Mouse (Mus musculus) MEL (cell line): ENCODE measurements around the gene Sec23b. TPM values are rescaled to one million over a fixed set of nuclear protein-coding genes. Genes with fewer than 3 reads are reported as not detected.

Source experiments
- DNase-seq: peaks from one replicate; pipeline ENCODE4 v3.0.0; 2011; ENCODE audit warnings: low read depth, low spot score
- H3K27ac ChIP-seq: 2 replicates; pipeline ENCODE4 v1.5.1; 2012; ENCODE audit warnings: low read depth, mild to moderate bottlenecking, control low read depth, low read length, moderate library complexity; ENCODE audit not compliant: control insufficient read depth
- H3K27me3 ChIP-seq, 2 experiments: fragments of 150-350 bp in 1 of 2; sonication (generic) in 1 of 2; 2 replicates each; pipeline ENCODE4 v1.6.1; 2012; ENCODE audit warnings: low read length in 2 of 2, mild to moderate bottlenecking in 2 of 2, improper control_type of control experiment in 1 of 2, moderate library complexity in 1 of 2; ENCODE audit not compliant: insufficient read depth in 2 of 2, control insufficient read depth in 1 of 2
- H3K36me3 ChIP-seq, 2 experiments: 2 replicates each; pipeline ENCODE4 v1.6.1; 2012 to 2014; ENCODE audit warnings: low read length in 2 of 2, improper control_type of control experiment in 1 of 2, inconsistent platforms in 1 of 2, mild to moderate bottlenecking in 1 of 2; ENCODE audit not compliant: insufficient read depth in 2 of 2, control insufficient read depth in 1 of 2
- H3K4me1 ChIP-seq, 2 experiments: fragments of 150-350 bp in 1 of 2; sonication (generic) in 1 of 2; 2 replicates each; pipeline ENCODE4 v1.6.1; 2012; ENCODE audit warnings: low read length in 2 of 2, improper control_type of control experiment in 1 of 2, mild to moderate bottlenecking in 1 of 2; ENCODE audit not compliant: insufficient read depth in 2 of 2, control insufficient read depth in 1 of 2
- H3K4me3 ChIP-seq, 2 experiments: fragments of 150-350 bp in 1 of 2; sonication (generic) in 1 of 2; 2 replicates each; pipeline ENCODE4 v1.5.1; 2012; ENCODE audit warnings: low read depth in 2 of 2, low read length in 2 of 2, mild to moderate bottlenecking in 2 of 2, moderate library complexity in 2 of 2, control low read depth in 1 of 2, improper control_type of control experiment in 1 of 2; ENCODE audit not compliant: control insufficient read depth in 1 of 2, insufficient read depth in 1 of 2
- H3K79me2 ChIP-seq: 2 replicates; pipeline ENCODE4 v1.6.1; 2012; ENCODE audit warnings: mild to moderate bottlenecking, low read length, moderate library complexity; ENCODE audit not compliant: control insufficient read depth, poor library complexity, insufficient read depth
- H3K9ac ChIP-seq: 2 replicates; pipeline ENCODE4 v1.6.1; 2012; ENCODE audit warnings: low read depth, mild to moderate bottlenecking, control low read depth, low read length, moderate library complexity; ENCODE audit not compliant: control insufficient read depth, poor library complexity, severe bottlenecking
- H3K9me3 ChIP-seq: fragments of 150-350 bp; sonication (generic); replicated peaks from 2 replicates; pipeline ENCODE4 v1.6.1; 2012; ENCODE audit warnings: mild to moderate bottlenecking, low read length, improper control_type of control experiment, moderate library complexity; ENCODE audit not compliant: insufficient read depth
- CHD1 ChIP-seq: IDR thresholded peaks from 2 replicates; pipeline ENCODE4 v1.6.1; 2012; ENCODE audit warnings: low read depth, mild to moderate bottlenecking, inconsistent platforms, low read length, improper control_type of control experiment
- CHD2 ChIP-seq: IDR thresholded peaks from 2 replicates; pipeline ENCODE4 v1.6.1; 2011; ENCODE audit warnings: low read length, improper control_type of control experiment
- CTCF ChIP-seq, 3 experiments: IDR thresholded peaks in 2 of 3; conservative IDR thresholded peaks in 1 of 3; 2 replicates each; pipeline ENCODE4 v1.5.1; 2011 to 2012; ENCODE audit warnings: low read length in 3 of 3, low read depth in 2 of 3, mild to moderate bottlenecking in 2 of 3, improper control_type of control experiment in 1 of 3, inconsistent platforms in 1 of 3, mixed read lengths in 1 of 3, moderate library complexity in 1 of 3; ENCODE audit not compliant: control insufficient read depth in 1 of 3, insufficient read depth in 1 of 3, poor library complexity in 1 of 3, severe bottlenecking in 1 of 3
- E2F4 ChIP-seq: IDR thresholded peaks from 2 replicates; pipeline ENCODE4 v1.6.1; 2011; ENCODE audit warnings: low read depth, low read length, improper control_type of control experiment, borderline replicate concordance
- ELF1 ChIP-seq: IDR thresholded peaks from 2 replicates; pipeline ENCODE4 v1.6.1; 2014; ENCODE audit warnings: low read depth, mild to moderate bottlenecking, inconsistent platforms, low read length, improper control_type of control experiment, moderate library complexity
- EP300 ChIP-seq, 2 experiments: IDR thresholded peaks; 2 replicates each; pipeline ENCODE4 v1.6.1; 2011; ENCODE audit warnings: improper control_type of control experiment in 2 of 2, low read length in 2 of 2, low read depth in 1 of 2, mild to moderate bottlenecking in 1 of 2
- ETS1 ChIP-seq: IDR thresholded peaks from 2 replicates; pipeline ENCODE4 v1.6.1; 2012; ENCODE audit warnings: low read depth, mild to moderate bottlenecking, inconsistent platforms, low read length, improper control_type of control experiment, moderate library complexity
- GABPA ChIP-seq: IDR thresholded peaks from 2 replicates; pipeline ENCODE4 v1.6.1; 2012; ENCODE audit warnings: low read depth, mild to moderate bottlenecking, inconsistent platforms, low read length, improper control_type of control experiment, moderate library complexity
- GATA1 ChIP-seq: IDR thresholded peaks from 2 replicates; pipeline ENCODE4 v1.6.1; 2011; ENCODE audit warnings: low read depth, low read length, improper control_type of control experiment
- HCFC1 ChIP-seq: IDR thresholded peaks from 2 replicates; pipeline ENCODE4 v1.6.1; 2012; ENCODE audit warnings: low read depth, mild to moderate bottlenecking, inconsistent platforms, low read length, improper control_type of control experiment, moderate library complexity
- JUND ChIP-seq: IDR thresholded peaks from 2 replicates; pipeline ENCODE4 v1.6.1; 2011; ENCODE audit warnings: low read depth, mild to moderate bottlenecking, improper control_type of control experiment, low read length
- KAT2A ChIP-seq: conservative IDR thresholded peaks from 2 replicates; pipeline ENCODE4 v1.6.1; 2012; ENCODE audit warnings: low read depth, low read length, improper control_type of control experiment, inconsistent platforms
- MAFK ChIP-seq: IDR thresholded peaks from 2 replicates; pipeline ENCODE4 v1.6.1; 2011; ENCODE audit warnings: low read depth, mild to moderate bottlenecking, low read length, improper control_type of control experiment, borderline replicate concordance
- MAZ ChIP-seq: IDR thresholded peaks from 2 replicates; pipeline ENCODE4 v1.6.1; 2012; ENCODE audit warnings: low read depth, mild to moderate bottlenecking, inconsistent platforms, low read length, improper control_type of control experiment
- MEF2A ChIP-seq: IDR thresholded peaks from 2 replicates; pipeline ENCODE4 v1.6.1; 2014; ENCODE audit warnings: low read depth, mild to moderate bottlenecking, inconsistent platforms, low read length, improper control_type of control experiment; ENCODE audit not compliant: poor library complexity, insufficient replicate concordance, severe bottlenecking; ENCODE audit errors: extremely low read depth
- MXI1 ChIP-seq: IDR thresholded peaks from 2 replicates; pipeline ENCODE4 v1.6.1; 2011; ENCODE audit warnings: mild to moderate bottlenecking, low read depth, low read length, improper control_type of control experiment
- MYB ChIP-seq: IDR thresholded peaks from 2 replicates; pipeline ENCODE4 v1.6.1; 2011; ENCODE audit warnings: mild to moderate bottlenecking, low read depth, low read length, improper control_type of control experiment
- MYC ChIP-seq: IDR thresholded peaks from 2 replicates; pipeline ENCODE4 v1.6.1; 2011; ENCODE audit warnings: low read depth, mild to moderate bottlenecking, low read length, improper control_type of control experiment, moderate library complexity
- NRF1 ChIP-seq: IDR thresholded peaks from 2 replicates; pipeline ENCODE4 v1.6.1; 2014; ENCODE audit warnings: low read depth, mild to moderate bottlenecking, inconsistent platforms, low read length, improper control_type of control experiment, moderate library complexity; ENCODE audit not compliant: poor library complexity, insufficient read depth, severe bottlenecking
- POLR2A ChIP-seq, 2 experiments: IDR thresholded peaks; 2 replicates each; pipeline ENCODE4 v1.6.1; 2011 to 2012; ENCODE audit warnings: low read length in 2 of 2, mild to moderate bottlenecking in 2 of 2, control low read depth in 1 of 2, improper control_type of control experiment in 1 of 2, low read depth in 1 of 2, moderate library complexity in 1 of 2; ENCODE audit not compliant: control insufficient read depth in 1 of 2, insufficient read depth in 1 of 2, poor library complexity in 1 of 2
- POLR2AphosphoS2 ChIP-seq: IDR thresholded peaks from 2 replicates; pipeline ENCODE4 v1.6.1; 2011; ENCODE audit warnings: low read length, improper control_type of control experiment
- POLR2AphosphoS5 ChIP-seq: IDR thresholded peaks from 2 replicates; pipeline ENCODE4 v1.6.1; 2012; ENCODE audit warnings: low read depth, borderline replicate concordance, mild to moderate bottlenecking, inconsistent platforms, low read length, moderate library complexity, mixed read lengths
- RAD21 ChIP-seq: IDR thresholded peaks from 2 replicates; pipeline ENCODE4 v1.6.1; 2011; ENCODE audit warnings: mild to moderate bottlenecking, low read depth, low read length, improper control_type of control experiment
- RCOR1 ChIP-seq: IDR thresholded peaks from 2 replicates; pipeline ENCODE4 v1.6.1; 2012; ENCODE audit warnings: low read depth, mild to moderate bottlenecking, inconsistent platforms, low read length, improper control_type of control experiment
- SIN3A ChIP-seq: IDR thresholded peaks from 2 replicates; pipeline ENCODE4 v1.6.1; 2012; ENCODE audit warnings: low read length, improper control_type of control experiment, inconsistent platforms
- SMC3 ChIP-seq: IDR thresholded peaks from 2 replicates; pipeline ENCODE4 v1.6.1; 2011; ENCODE audit warnings: low read depth, low read length, improper control_type of control experiment
- TAL1 ChIP-seq: IDR thresholded peaks from 2 replicates; pipeline ENCODE4 v1.6.1; 2012; ENCODE audit warnings: mild to moderate bottlenecking, inconsistent platforms, low read length, moderate library complexity, mixed read lengths
- TBP ChIP-seq: IDR thresholded peaks from 2 replicates; pipeline ENCODE4 v1.8.0; 2011; ENCODE audit warnings: low read depth, low read length, improper control_type of control experiment
- TCF12 ChIP-seq: IDR thresholded peaks from 2 replicates; pipeline ENCODE4 v1.6.1; 2014; ENCODE audit warnings: low read depth, mild to moderate bottlenecking, inconsistent platforms, low read length, improper control_type of control experiment, moderate library complexity
- UBTF ChIP-seq: IDR thresholded peaks from 2 replicates; pipeline ENCODE4 v1.6.1; 2012; ENCODE audit warnings: low read depth, mild to moderate bottlenecking, inconsistent platforms, low read length, improper control_type of control experiment, moderate library complexity, borderline replicate concordance; ENCODE audit not compliant: insufficient read depth
- USF1 ChIP-seq: IDR thresholded peaks from 2 replicates; pipeline ENCODE4 v1.6.1; 2014; ENCODE audit warnings: low read depth, mild to moderate bottlenecking, inconsistent platforms, low read length, improper control_type of control experiment, moderate library complexity
- USF2 ChIP-seq, 2 experiments: IDR thresholded peaks; 2 replicates each; pipeline ENCODE4 v1.6.1; 2011 to 2012; ENCODE audit warnings: improper control_type of control experiment in 2 of 2, low read length in 2 of 2, borderline replicate concordance in 1 of 2, inconsistent platforms in 1 of 2, low read depth in 1 of 2, mild to moderate bottlenecking in 1 of 2; ENCODE audit not compliant: insufficient read depth in 1 of 2
- ZC3H11A ChIP-seq: IDR thresholded peaks from 2 replicates; pipeline ENCODE4 v1.6.1; 2012; ENCODE audit warnings: low read depth, mild to moderate bottlenecking, inconsistent platforms, low read length, improper control_type of control experiment
- ZKSCAN1 ChIP-seq: IDR thresholded peaks from 2 replicates; pipeline ENCODE4 v1.6.1; 2012; ENCODE audit warnings: low read depth, mild to moderate bottlenecking, inconsistent platforms, low read length, improper control_type of control experiment, moderate library complexity
- ZMIZ1 ChIP-seq: IDR thresholded peaks from 2 replicates; pipeline ENCODE4 v1.6.1; 2012; ENCODE audit warnings: low read depth, mild to moderate bottlenecking, inconsistent platforms, low read length, improper control_type of control experiment, moderate library complexity
- ZNF384 ChIP-seq: IDR thresholded peaks from 2 replicates; pipeline ENCODE4 v1.6.1; 2012; ENCODE audit warnings: low read depth, mild to moderate bottlenecking, inconsistent platforms, low read length, improper control_type of control experiment
- polyA plus RNA-seq, 2 experiments: library from polyadenylated mRNA; stranded (reverse) in 1 of 2; unstranded in 1 of 2; fragments of >175 nt in 1 of 2; fragments of >200 nt in 1 of 2; gene quantifications; 2 replicates each; pipeline versions ENCODE4 v1.2.1 to v1.2.4; 2012; ENCODE audit warnings: low replicate concordance in 2 of 2, low read depth in 1 of 2; ENCODE audit not compliant: insufficient read length in 2 of 2, insufficient read depth in 1 of 2, missing spikeins in 1 of 2
- total RNA-seq: library from RNA; depleted of rRNA; stranded (reverse); fragments of 300-350 nt; gene quantifications from 2 replicates; pipeline ENCODE4 v1.2.3, GENCODE M21; 2012

Sec23b gene
- total and polyA plus RNA-seq, 3 experiments, result 78.7 to 89.8 TPM; not detected in 1

DNA sequence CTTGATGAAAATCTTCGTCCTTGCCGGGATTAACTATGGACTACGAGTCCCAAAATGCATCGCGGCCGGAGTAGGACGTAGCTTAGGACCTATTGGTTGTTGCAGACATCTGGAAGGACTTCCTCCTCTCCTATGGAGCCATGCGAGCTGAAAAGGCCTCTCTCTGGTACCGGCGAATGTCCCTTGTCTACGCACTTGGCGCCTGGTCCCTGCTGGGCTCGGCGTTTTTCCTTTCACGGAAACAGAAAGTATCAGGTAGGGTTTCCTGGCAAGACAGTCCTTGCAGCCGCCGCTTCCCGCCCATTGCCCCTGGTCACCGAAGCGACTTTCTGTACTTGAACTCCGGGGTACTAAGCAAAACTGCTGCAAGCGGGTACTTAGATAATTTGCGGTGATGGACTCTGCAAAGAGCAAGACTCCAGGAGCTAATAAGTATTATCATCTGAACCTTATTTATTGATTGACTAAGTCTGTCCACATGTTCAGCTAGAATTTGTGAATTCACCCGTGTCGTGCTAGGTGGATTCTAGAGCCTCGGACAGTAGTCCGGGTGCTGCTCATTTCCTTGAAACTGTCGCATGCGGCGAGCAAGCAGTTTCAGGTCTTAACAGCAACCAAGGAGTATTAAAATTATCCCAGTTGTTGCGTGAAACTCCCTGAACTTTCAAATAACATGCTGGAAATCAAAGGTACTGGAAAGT lies 38.1 kb downstream of the Sec23b start, which contains the start of gene Smim26:
Gene Smim26 (plus strand): TSS at position 104 of the 701 bp plus-strand sequence.
- Histone ChIP-seq H3K27ac (0 out of 2 replicates have a peak within 1 kb of the TSS, but pooled peaks have one; percentile 16), H3K9me3 (no peaks in the 10 kb centered on the region), H3K9ac (peak within 1 kb of the TSS; percentile 78), H3K4me3 (peak within 1 kb of the TSS; percentile 63 to 79), H3K36me3 (no peaks in the 10 kb centered on the region), H3K4me1 (no peaks in the 10 kb centered on the region), H3K79me2 (no peaks in the 10 kb centered on the region; the same call in 1 of the 2 replicates), H3K27me3 (no peaks in the 10 kb centered on the region)
- DNase-seq, result peak; percentile 86
- no peak for TF ChIP-seq ZC3H11A
- no peak; the same call in 1 of the 2 replicates for TF ChIP-seq KAT2A
- 0 out of 2 replicates have a peak, but pooled peaks have one; percentile 27 for TF ChIP-seq MYC
- TF ChIP-seq JUND, result no peak
- no peak for TF ChIP-seq CTCF (IDR thresholded peaks at IDR 0.05 in 2 of 3, conservative IDR thresholded peaks at IDR 0.05 in 1 of 3; ENCODE audit: control insufficient read depth in 1 of 3, insufficient read depth in 1 of 3, low read depth in 2 of 3, low read length in 3 of 3, poor library complexity in 1 of 3, severe bottlenecking in 1 of 3)
- no peak for TF ChIP-seq MYB
- TF ChIP-seq MAFK, result no peak
- no peak for TF ChIP-seq POLR2AphosphoS2
- TF ChIP-seq SIN3A, result no peak; the same call in none of the 2 replicates
- TF ChIP-seq EP300 (IDR thresholded peaks at IDR 0.05; ENCODE audit: low read depth in 1 of 2, low read length in 2 of 2), result no peak
- TF ChIP-seq MAZ, result no peak
- TF ChIP-seq ZKSCAN1, result no peak
- no peak for TF ChIP-seq GATA1
- TF ChIP-seq NRF1, result no peak
- no peak for TF ChIP-seq RCOR1
- no peak for TF ChIP-seq POLR2AphosphoS5
- TF ChIP-seq CHD1, result no peak
- no peak for TF ChIP-seq ETS1
- TF ChIP-seq ZMIZ1, result no peak
- no peak for TF ChIP-seq UBTF
- no peak for TF ChIP-seq E2F4
- no peak for TF ChIP-seq CHD2
- TF ChIP-seq TAL1, result no peak
- no peak for TF ChIP-seq ZNF384
- no peak for TF ChIP-seq MEF2A
- TF ChIP-seq TBP, result peak; percentile 45; the same call in 1 of the 2 replicates
- TF ChIP-seq POLR2A (IDR thresholded peaks at IDR 0.05; ENCODE audit: control insufficient read depth in 1 of 2, insufficient read depth in 1 of 2, low read depth in 1 of 2, low read length in 2 of 2, poor library complexity in 1 of 2), result peak in 1 of 2 experiments; percentile 77; a peak in 2 of 4 replicates
- TF ChIP-seq SMC3, result no peak
- TF ChIP-seq USF2 (IDR thresholded peaks at IDR 0.05; ENCODE audit: borderline replicate concordance in 1 of 2, insufficient read depth in 1 of 2, low read depth in 1 of 2, low read length in 2 of 2), result no peak
- no peak for TF ChIP-seq TCF12
- TF ChIP-seq RAD21, result no peak
- no peak for TF ChIP-seq GABPA
- no peak for TF ChIP-seq USF1
- peak; percentile 70 for TF ChIP-seq MXI1
- TF ChIP-seq ELF1, result peak; percentile 56; the same call in 1 of the 2 replicates
- TF ChIP-seq HCFC1, result peak; percentile 93
